Mouse (Mus musculus) cerebellum, postnatal 10 days (tissue): Measurements from ENCODE around the gene Acsf2.

Experiments
- DNase-seq, 2 experiments: peaks; one replicate each; pipeline ENCODE4 v3.0.0; 2021; ENCODE audit warnings: mixed read lengths in 2 of 2

The Acsf2 gene

GRCm38 (mm10) chr11:94598437-94599120 is 3.1 kb downstream of the Acsf2 start:
- no peak for DNase-seq

GRCm38 (mm10) chr11:94597319-94597718 is 4.4 kb downstream of the Acsf2 start:
- DNase-seq: peak; percentile 54 to 56

- DNase-seq: no peak
These were observed 5.3 kb downstream of the Acsf2 start for GRCm38 (mm10) chr11:94596311-94596852.

GRCm38 (mm10) chr11:94587511-94587910 is 14.2 kb downstream of the Acsf2 start:
- no peak for DNase-seq

GRCm38 (mm10) chr11:94585091-94585490 is 16.6 kb downstream of the Acsf2 start:
- DNase-seq: no peak

GRCm38 (mm10) chr11:94580111-94580740 is 21.4 kb downstream of the Acsf2 start:
- DNase-seq: no peak

- DNase-seq: peak; percentile 71 to 81
These were observed 25.3 kb downstream of the Acsf2 start for GRCm38 (mm10) chr11:94576361-94576760.

- DNase-seq: no peak
These were observed 26.6 kb downstream of the Acsf2 start for GRCm38 (mm10) chr11:94575036-94575435.

GRCm38 (mm10) chr11:94574560-94574959 is 27.1 kb downstream of the Acsf2 start:
- DNase-seq: no peak

GRCm38 (mm10) chr11:94571850-94572249 is 29.8 kb downstream of the Acsf2 start:
- DNase-seq: no peak

- DNase-seq: no peak
These were observed 31.1 kb downstream of the Acsf2 start for GRCm38 (mm10) chr11:94570612-94571011.

GRCm38 (mm10) chr11:94567326-94567725 is 34.3 kb downstream of the Acsf2 start:
- DNase-seq: no peak

- DNase-seq: no peak
These were observed 35.1 kb downstream of the Acsf2 start for GRCm38 (mm10) chr11:94566534-94566933.

- DNase-seq: peak in 1 of 2 experiments; percentile 56
These were observed 36.6 kb downstream of the Acsf2 start for GRCm38 (mm10) chr11:94565151-94565479.

- peak; percentile 50 to 52 for DNase-seq
These were observed 37.1 kb downstream of the Acsf2 start, which contains the start of gene Chad for GRCm38 (mm10) chr11:94564437-94565150. Chad (plus strand) TSS chr11:94565047.

GRCm38 (mm10) chr11:94563821-94564220 is 37.9 kb downstream of the Acsf2 start:
- DNase-seq: peak; percentile 48 to 63

GRCm38 (mm10) chr11:94563383-94563782 is 38.3 kb downstream of the Acsf2 start:
- DNase-seq: no peak

- DNase-seq: no peak
These were observed 43.4 kb downstream of the Acsf2 start for GRCm38 (mm10) chr11:94558226-94558625.

- DNase-seq: no peak
These were observed 51.3 kb downstream of the Acsf2 start for GRCm38 (mm10) chr11:94550442-94550744.

- no peak for DNase-seq
These were observed 51.8 kb downstream of the Acsf2 start for GRCm38 (mm10) chr11:94549691-94550441.

- peak; percentile 98 to 99 for DNase-seq
These were observed 52.6 kb downstream of the Acsf2 start, which contains the start of gene Rsad1 for GRCm38 (mm10) chr11:94548888-94549690. Rsad1 (minus strand) TSS chr11:94549255.
